Mouse (Mus musculus) ovary, adult 18-20 months (tissue): ENCODE data around the gene Palm.
"Not testable (repeated sequence)": the region's sequence is repeated elsewhere in the genome, so short reads cannot be mapped to it uniquely, and the experiment has no call there.

Experiments
- DNase-seq: peaks from one replicate; pipeline ENCODE4 v3.0.0; 2022; ENCODE audit warnings: low spot score, mixed read lengths

Gene Palm

DNA sequence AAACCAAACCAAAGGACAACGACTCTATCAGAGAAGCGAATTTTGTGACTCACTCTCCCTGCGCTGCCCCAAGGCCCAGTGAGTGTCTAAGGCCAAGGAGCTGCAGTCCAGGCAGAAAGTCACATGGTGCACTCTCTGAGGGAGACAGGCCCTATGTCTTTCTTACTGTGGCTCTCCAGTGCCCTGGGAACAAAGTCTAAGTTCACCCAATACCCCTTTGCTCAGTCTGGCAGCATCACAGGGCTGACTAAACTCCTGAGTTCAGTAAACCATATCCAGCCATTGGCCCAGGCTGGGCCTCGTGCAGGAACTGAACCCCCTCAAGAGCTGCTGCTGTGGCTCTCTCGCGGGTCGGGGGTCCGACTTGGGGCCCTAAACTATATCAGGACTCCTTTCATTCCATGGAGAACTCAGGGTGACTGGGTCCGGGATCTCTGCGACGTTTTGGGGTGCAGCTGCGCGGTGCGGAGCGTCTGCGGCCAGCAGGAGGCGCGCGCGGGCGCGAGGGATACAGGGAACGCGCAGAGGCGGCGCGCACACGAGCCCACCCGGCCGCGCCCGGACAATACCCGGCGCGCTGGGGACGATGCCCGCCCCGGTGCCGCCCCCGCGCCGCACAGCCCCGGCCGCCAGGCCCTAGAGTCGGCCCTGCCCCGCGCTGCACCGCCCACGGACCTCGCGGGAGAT is at the start of gene Palm:
Palm (plus strand) TSS at position 522 of the 687 bp plus-strand sequence.
- DNase-seq = peak; percentile 51

DNA sequence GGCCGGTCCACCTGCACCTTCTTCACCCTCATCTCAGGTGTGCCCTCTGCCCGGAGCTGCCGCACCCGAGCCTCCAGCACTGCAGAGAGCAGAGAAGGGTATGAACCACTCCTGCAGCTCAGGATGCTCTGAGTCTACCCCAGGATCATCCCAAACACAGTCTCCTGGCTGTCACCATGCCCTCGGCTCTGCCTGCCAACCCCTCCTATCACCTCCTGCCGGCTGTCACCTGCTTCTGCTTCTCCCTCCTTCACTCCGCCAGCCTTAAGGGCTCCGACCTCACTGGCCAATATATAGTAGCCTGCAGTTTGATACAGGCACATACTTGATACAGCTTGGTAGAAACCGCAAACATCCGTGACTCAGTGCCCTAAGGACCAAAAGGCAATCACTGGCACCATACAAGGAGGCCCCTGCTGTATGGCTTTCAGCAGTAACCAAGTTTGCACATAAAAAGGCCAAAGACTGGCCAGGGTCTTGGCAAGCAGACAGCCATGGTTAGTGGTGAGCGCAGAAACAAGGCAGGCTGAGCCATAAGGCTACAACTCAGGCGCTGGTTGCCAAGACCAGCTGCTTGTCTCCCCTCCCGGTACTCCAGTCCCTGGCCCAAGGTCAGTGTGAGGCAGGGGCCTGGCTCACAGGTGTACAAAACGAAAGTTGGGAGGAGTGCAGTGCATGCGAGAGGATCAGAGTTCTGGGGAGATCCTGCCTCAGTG is 49.6 kb upstream of the Palm start:
- no peak for DNase-seq

GRCm38 (mm10) chr10:79745411-79745810 is 48.0 kb upstream of the Palm start:
- no peak for DNase-seq

- DNase-seq = peak; percentile 96
Measured at GRCm38 (mm10) chr10:79745898-79746773, 47.2 kb upstream of the Palm start, which contains the start of gene Polrmt. Polrmt (minus strand) TSS chr10:79746581.

- DNase-seq = no peak
Measured at GRCm38 (mm10) chr10:79746774-79747151, 46.6 kb upstream of the Palm start.

GRCm38 (mm10) chr10:79748496-79748895 is 44.9 kb upstream of the Palm start:
- no peak for DNase-seq

DNA sequence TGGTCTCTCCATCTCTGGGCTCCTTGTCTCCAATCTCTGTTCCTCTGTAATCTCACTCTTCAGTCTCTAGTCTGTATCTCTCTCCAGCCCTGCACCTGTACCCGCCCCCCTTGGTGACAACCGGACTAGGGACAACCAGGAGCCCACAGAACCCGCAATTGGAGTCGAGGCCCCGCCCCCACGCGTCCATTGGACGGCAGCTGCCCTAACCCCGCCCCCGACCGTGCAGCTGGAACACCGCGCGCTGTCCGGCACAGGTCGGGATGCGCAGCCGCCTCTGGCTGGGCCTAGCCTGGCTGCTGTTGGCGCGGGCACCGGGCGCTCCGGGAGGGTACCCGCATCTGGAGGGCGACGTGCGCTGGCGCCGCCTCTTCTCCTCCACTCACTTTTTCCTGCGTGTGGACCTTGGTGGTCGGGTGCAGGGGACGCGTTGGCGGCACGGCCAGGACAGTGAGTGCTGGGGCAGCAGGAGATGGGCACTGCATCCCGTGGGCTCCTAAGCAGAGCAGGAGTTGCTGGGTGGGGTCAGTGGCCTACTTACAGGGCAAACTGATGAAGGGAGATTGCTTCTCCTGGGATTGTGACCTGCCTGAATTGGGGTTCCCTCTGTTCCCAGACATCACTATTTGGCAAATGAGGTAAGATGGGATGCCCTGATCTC is 38.4 kb upstream of the Palm start, which contains the start of gene Fgf22:
Fgf22 (plus strand) TSS at position 221 of the 661 bp plus-strand sequence.
- peak; percentile 51 for DNase-seq

DNA sequence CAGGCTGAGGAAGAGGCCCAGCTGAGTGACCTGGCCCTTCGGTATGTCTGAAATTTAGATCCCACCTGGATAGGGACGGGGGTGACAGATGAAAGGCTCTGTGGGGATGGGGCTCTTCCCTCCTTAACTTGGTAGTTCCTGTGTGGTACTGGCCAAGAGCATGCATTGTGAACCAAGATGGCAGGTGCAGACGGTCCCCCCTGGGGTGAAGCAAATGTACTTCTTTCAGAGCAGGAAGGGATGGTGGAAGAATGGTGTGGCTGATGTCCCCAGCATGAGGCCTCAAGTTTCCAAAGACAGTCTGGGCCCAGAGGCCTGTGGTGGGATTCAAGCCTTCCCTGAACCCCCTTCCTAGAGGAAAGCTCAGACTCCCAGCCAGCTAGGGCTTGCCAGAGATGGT is 37.5 kb upstream of the Palm start:
- DNase-seq = no peak

- no peak for DNase-seq
Measured at GRCm38 (mm10) chr10:79756660-79757059, 36.7 kb upstream of the Palm start.

DNA sequence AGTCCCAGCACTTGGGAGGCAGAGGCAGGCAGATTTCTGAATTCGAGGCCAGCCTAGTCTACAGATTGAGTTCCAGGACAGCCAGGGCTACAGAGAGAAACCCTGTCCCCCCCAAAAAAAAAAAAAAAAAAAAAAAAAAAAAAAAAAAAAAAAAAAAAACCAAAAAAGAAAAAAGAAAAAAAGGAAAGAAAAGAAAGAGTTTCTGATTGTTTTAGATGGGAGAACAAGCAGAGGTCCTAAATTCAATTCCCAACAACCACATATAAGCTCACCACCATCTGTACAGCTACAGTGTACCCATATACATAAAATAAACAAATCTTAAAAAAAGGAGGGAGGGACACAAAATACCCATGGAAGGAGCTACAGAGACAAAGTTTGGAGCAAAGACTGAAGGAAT is 33.7 kb upstream of the Palm start:
- DNase-seq = not testable (repeated sequence)

GRCm38 (mm10) chr10:79760603-79761143 is 32.7 kb upstream of the Palm start:
- DNase-seq = no peak

GRCm38 (mm10) chr10:79762875-79763274 is 30.5 kb upstream of the Palm start:
- no peak for DNase-seq

- DNase-seq = no peak
Measured at GRCm38 (mm10) chr10:79764234-79764633, 29.1 kb upstream of the Palm start.

- DNase-seq = no peak
Measured at GRCm38 (mm10) chr10:79765228-79765745, 28.1 kb upstream of the Palm start.

GRCm38 (mm10) chr10:79766001-79766507 is 27.3 kb upstream of the Palm start:
- no peak for DNase-seq

DNA sequence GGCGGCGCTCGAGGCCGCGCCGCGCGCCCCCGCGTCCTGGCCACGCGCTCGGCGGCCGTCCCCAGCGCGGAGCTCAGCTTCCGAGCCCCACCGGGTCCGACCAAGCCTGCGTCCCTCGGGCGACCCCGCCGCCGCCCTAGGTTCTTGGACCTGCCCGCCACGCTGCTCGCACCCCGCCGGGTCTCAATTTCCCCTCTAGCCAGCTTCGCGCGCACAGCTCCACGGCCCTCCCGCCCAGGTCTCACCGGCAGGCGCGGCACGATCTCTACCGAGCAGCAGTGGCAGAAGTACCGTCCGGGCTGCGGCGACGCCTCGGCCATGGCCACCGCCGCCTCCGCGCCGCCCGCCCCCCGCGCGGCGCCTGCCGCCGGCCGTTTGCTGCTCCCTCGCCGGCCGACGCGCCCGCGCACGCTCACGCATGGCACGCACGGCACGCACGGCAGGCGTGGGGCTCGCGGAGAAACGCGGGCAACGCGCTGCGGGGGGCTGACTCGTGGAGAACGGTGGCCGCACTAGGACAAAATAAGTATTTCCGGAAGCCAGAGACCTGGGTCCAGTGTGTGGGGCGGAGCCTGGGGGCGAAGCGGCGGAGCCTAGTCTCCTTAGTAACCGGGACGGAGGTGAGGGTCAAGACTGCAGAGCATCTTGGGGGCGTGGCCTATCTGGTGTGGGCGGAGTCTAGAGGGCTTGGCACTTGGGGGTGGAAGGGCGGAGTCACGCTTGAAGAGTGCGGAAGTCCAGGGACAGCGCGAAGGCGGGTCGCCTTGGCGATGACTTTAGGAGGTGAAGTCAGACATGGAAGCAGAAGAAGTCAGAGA is 26.7 kb upstream of the Palm start, which contains the start of gene Rnf126:
Rnf126 (minus strand) TSS at position 445 of the 818 bp plus-strand sequence.
- DNase-seq = peak; percentile 99

- DNase-seq = peak; percentile 95
Measured at GRCm38 (mm10) chr10:79767372-79768244, 25.8 kb upstream of the Palm start.

GRCm38 (mm10) chr10:79768400-79768799 is 25.0 kb upstream of the Palm start:
- DNase-seq = peak; percentile 53

DNA sequence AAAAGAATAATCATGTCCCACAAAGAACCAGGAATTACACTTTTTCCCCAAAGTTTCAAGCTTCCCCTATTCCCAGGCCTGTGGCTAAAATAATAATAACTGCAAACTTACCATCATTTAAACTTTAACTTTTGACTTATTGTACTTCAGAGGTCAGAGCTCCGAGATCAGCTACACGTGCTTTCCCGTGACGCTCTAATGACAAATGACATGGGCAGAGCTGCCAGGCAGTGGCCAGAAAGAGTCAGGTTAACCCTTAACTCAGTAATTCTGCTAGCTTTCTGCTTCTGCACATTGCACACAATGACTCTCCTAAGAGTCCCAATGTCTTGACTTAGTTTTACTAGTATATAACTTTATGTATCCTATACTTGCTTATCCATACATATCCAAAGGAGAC is 24.0 kb upstream of the Palm start:
- DNase-seq = no peak
